Mouse (Mus musculus): Measurements from ENCODE around the gene Tollip. TPM values are rescaled to one million over a fixed set of nuclear protein-coding genes. Genes with fewer than 3 reads are reported as not detected.

Gene Tollip
- polyA plus RNA-seq, 1 experiment: 232 TPM

GRCm38 (mm10) chr7:141956174-141956566 is 37.9 kb upstream of the Tollip start:
- H3K27me3 ChIP-seq (ENCODE audit: control insufficient read depth, insufficient read depth, low read length): no peaks in the 10 kb centered on the region
- H3K27ac ChIP-seq (ENCODE audit: control insufficient read depth, insufficient read depth, low read depth, low read length): no peak overlapping the region
- no peak overlapping the region for H3K4me3 ChIP-seq (ENCODE audit: control insufficient read depth, low read depth, low read length)
- TF ChIP-seq CTCF (IDR thresholded peaks at IDR 0.05; ENCODE audit: control insufficient read depth, insufficient read depth, insufficient replicate concordance, low read depth, low read length) (no peak), POLR2A (IDR thresholded peaks at IDR 0.05; ENCODE audit: control insufficient read depth, low read depth, low read length) (no peak)
- H3K4me1 ChIP-seq (ENCODE audit: control insufficient read depth, insufficient read depth, low read length): no peaks in the 10 kb centered on the region
- H3K36me3 ChIP-seq (ENCODE audit: control insufficient read depth, insufficient read depth, low read length): no peaks in the 10 kb centered on the region

DNA sequence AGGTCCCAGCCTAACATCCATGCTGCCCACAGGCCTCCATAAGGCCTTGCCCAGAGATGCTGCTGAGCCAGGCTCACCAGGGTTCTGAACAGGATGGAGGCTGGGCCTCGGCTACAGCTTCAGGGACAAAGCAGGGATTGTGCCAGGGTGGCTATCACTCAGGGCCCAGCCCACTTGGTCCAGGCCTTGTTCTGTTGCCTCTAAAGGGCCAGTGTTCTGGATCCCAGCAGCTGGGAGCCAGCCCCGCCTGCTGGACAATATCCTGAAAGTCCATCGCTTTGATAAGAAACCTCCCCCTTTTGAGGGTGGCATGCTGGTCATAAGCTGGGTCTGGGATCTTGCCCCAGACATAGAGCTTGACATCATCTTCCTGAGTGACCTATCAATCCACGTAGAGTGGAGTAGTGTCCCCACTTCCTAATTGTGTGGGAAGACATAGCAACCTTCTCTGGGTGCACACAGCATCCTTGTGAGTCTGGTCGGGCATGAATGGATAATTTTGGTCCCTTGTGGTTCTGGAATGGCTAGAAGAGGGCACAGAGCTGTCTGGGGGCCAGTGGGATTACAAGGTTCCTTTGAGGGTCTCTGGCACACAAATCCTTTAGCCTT is 37.4 kb upstream of the Tollip start:
- TF ChIP-seq CTCF (IDR thresholded peaks at IDR 0.05; ENCODE audit: control insufficient read depth, insufficient read depth, insufficient replicate concordance, low read depth, low read length): no peak
- TF ChIP-seq POLR2A (IDR thresholded peaks at IDR 0.05; ENCODE audit: control insufficient read depth, low read depth, low read length): no peak
- Histone ChIP-seq H3K27me3 (ENCODE audit: control insufficient read depth, insufficient read depth, low read length) (no peaks in the 10 kb centered on the region), H3K27ac (ENCODE audit: control insufficient read depth, insufficient read depth, low read depth, low read length) (no peak overlapping the region), H3K36me3 (ENCODE audit: control insufficient read depth, insufficient read depth, low read length) (no peaks in the 10 kb centered on the region), H3K4me1 (ENCODE audit: control insufficient read depth, insufficient read depth, low read length) (peaks cover 3% of the 10 kb centered on the region), H3K4me3 (ENCODE audit: control insufficient read depth, low read depth, low read length) (no peak overlapping the region)

GRCm38 (mm10) chr7:141953616-141954015 is 35.3 kb upstream of the Tollip start:
- Histone ChIP-seq H3K27me3 (ENCODE audit: control insufficient read depth, insufficient read depth, low read length) (no peaks in the 10 kb centered on the region), H3K4me3 (ENCODE audit: control insufficient read depth, low read depth, low read length) (no peak overlapping the region), H3K27ac (ENCODE audit: control insufficient read depth, insufficient read depth, low read depth, low read length) (no peak overlapping the region), H3K36me3 (ENCODE audit: control insufficient read depth, insufficient read depth, low read length) (no peaks in the 10 kb centered on the region), H3K4me1 (ENCODE audit: control insufficient read depth, insufficient read depth, low read length) (peaks cover 15% of the 10 kb centered on the region)
- no peak for TF ChIP-seq CTCF (IDR thresholded peaks at IDR 0.05; ENCODE audit: control insufficient read depth, insufficient read depth, insufficient replicate concordance, low read depth, low read length)
- TF ChIP-seq POLR2A (IDR thresholded peaks at IDR 0.05; ENCODE audit: control insufficient read depth, low read depth, low read length): no peak

GRCm38 (mm10) chr7:141952920-141953319 is 34.6 kb upstream of the Tollip start:
- peaks cover 15% of the 10 kb centered on the region for H3K4me1 ChIP-seq (ENCODE audit: control insufficient read depth, insufficient read depth, low read length)

DNA sequence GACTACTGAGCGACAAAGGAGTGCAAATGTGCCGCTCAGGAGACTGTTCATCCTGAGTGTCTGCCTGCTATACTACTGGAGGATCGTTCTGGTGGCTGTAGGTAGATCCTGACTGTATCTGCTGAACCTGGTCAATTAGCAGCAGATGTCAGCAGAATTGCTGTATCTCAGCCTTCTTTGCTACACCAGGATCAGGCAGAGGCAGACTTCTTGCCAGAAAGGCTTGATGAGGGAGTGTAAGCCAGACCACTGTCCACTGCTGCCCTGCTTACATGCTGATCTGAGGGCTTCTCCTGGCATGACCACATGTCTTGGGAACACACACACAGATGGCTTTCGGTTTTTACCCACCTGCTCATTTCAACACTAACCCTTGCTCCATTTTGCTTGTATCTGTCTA is 33.5 kb upstream of the Tollip start:
- Histone ChIP-seq H3K36me3 (ENCODE audit: control insufficient read depth, insufficient read depth, low read length) (no peaks in the 10 kb centered on the region), H3K4me1 (ENCODE audit: control insufficient read depth, insufficient read depth, low read length) (peaks cover 15% of the 10 kb centered on the region), H3K27ac (ENCODE audit: control insufficient read depth, insufficient read depth, low read depth, low read length) (no peak overlapping the region), H3K27me3 (ENCODE audit: control insufficient read depth, insufficient read depth, low read length) (no peaks in the 10 kb centered on the region), H3K4me3 (ENCODE audit: control insufficient read depth, low read depth, low read length) (no peak overlapping the region)
- TF ChIP-seq POLR2A (IDR thresholded peaks at IDR 0.05; ENCODE audit: control insufficient read depth, low read depth, low read length) (no peak), CTCF (IDR thresholded peaks at IDR 0.05; ENCODE audit: control insufficient read depth, insufficient read depth, insufficient replicate concordance, low read depth, low read length) (no peak)

More at GRCm38 (mm10) chr7:141952920-141953319, 34.6 kb upstream of the Tollip start:
- H3K4me3 ChIP-seq (ENCODE audit: control insufficient read depth, low read depth, low read length): no peak overlapping the region
- TF ChIP-seq POLR2A (IDR thresholded peaks at IDR 0.05; ENCODE audit: control insufficient read depth, low read depth, low read length): no peak
- no peak for TF ChIP-seq CTCF (IDR thresholded peaks at IDR 0.05; ENCODE audit: control insufficient read depth, insufficient read depth, insufficient replicate concordance, low read depth, low read length)
- no peak overlapping the region for H3K27ac ChIP-seq (ENCODE audit: control insufficient read depth, insufficient read depth, low read depth, low read length)
- H3K36me3 ChIP-seq (ENCODE audit: control insufficient read depth, insufficient read depth, low read length): no peaks in the 10 kb centered on the region
- no peaks in the 10 kb centered on the region for H3K27me3 ChIP-seq (ENCODE audit: control insufficient read depth, insufficient read depth, low read length)

- no peaks in the 10 kb centered on the region for H3K36me3 ChIP-seq (ENCODE audit: control insufficient read depth, insufficient read depth, low read length)
- H3K27me3 ChIP-seq (ENCODE audit: control insufficient read depth, insufficient read depth, low read length): no peaks in the 10 kb centered on the region
- no peak overlapping the region for H3K27ac ChIP-seq (ENCODE audit: control insufficient read depth, insufficient read depth, low read depth, low read length)
- peak overlapping the region; percentile 44 for H3K4me3 ChIP-seq (ENCODE audit: control insufficient read depth, low read depth, low read length)
- TF ChIP-seq CTCF (IDR thresholded peaks at IDR 0.05; ENCODE audit: control insufficient read depth, insufficient read depth, insufficient replicate concordance, low read depth, low read length) (no peak), POLR2A (IDR thresholded peaks at IDR 0.05; ENCODE audit: control insufficient read depth, low read depth, low read length) (no peak)
- H3K4me1 ChIP-seq (ENCODE audit: control insufficient read depth, insufficient read depth, low read length): peaks cover 15% of the 10 kb centered on the region
Measured at GRCm38 (mm10) chr7:141950104-141951013, 32.1 kb upstream of the Tollip start.

DNA sequence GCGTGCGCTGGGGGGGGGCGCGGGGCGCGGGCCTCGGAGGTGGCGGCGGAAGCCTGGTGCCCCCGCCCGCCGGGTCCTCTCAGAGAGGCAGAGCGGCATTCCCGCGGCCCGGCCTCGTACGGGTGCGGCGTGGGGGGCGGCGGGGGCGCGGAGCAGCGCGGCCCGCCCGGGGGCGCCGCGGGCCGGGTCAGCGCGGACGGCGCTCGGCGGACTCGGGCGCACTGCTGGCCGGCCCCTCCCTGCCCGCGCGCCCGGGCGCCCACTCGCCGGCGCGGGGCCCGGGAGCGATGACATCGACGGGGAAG is 31.4 kb upstream of the Tollip start:
- no peaks in the 10 kb centered on the region for H3K27me3 ChIP-seq (ENCODE audit: control insufficient read depth, insufficient read depth, low read length)
- peak overlapping the region; percentile 63 for H3K4me3 ChIP-seq (ENCODE audit: control insufficient read depth, low read depth, low read length)
- no peaks in the 10 kb centered on the region for H3K36me3 ChIP-seq (ENCODE audit: control insufficient read depth, insufficient read depth, low read length)
- TF ChIP-seq CTCF (IDR thresholded peaks at IDR 0.05; ENCODE audit: control insufficient read depth, insufficient read depth, insufficient replicate concordance, low read depth, low read length): no peak
- no peak for TF ChIP-seq POLR2A (IDR thresholded peaks at IDR 0.05; ENCODE audit: control insufficient read depth, low read depth, low read length)
- peaks cover 15% of the 10 kb centered on the region for H3K4me1 ChIP-seq (ENCODE audit: control insufficient read depth, insufficient read depth, low read length)
- no peak overlapping the region for H3K27ac ChIP-seq (ENCODE audit: control insufficient read depth, insufficient read depth, low read depth, low read length)
